Mouse (Mus musculus) hindbrain, embryonic 14.5 days (tissue): ENCODE measurements around the gene Ccdc39. TPM values are rescaled to one million over a fixed set of nuclear protein-coding genes. Genes with fewer than 3 reads are reported as not detected.

Experiments used
- ATAC-seq: fragments of 200-750 bp; cut with Nextera tagmentation; 2 replicates; pipeline ENCODE4 v1.8.0; 2017; ENCODE audit warnings: moderate number of reproducible peaks, mild to moderate bottlenecking, moderate TSS enrichment, moderate library complexity; ENCODE audit not compliant: low FRiP score
- DNase-seq: peaks from one replicate; pipeline ENCODE4 v3.0.0-alpha.2; 2015; ENCODE audit warnings: low spot score
- H3K27ac ChIP-seq: fragments of 300-500 bp; sonication (generic); 2 replicates; pipeline ENCODE4 v1.5.1; 2014; ENCODE audit warnings: mild to moderate bottlenecking, moderate library complexity
- H3K27me3 ChIP-seq: fragments of 300-500 bp; sonication (generic); 2 replicates; pipeline ENCODE4 v1.6.1; 2014; ENCODE audit warnings: mild to moderate bottlenecking, low read length, mixed read lengths; ENCODE audit not compliant: control insufficient read depth, insufficient read depth
- H3K36me3 ChIP-seq: fragments of 300-500 bp; sonication (generic); replicated peaks from 2 replicates; pipeline ENCODE4 v1.6.1; 2014; ENCODE audit not compliant: control insufficient read depth, insufficient read depth
- H3K4me1 ChIP-seq: fragments of 300-500 bp; sonication (generic); replicated peaks from 2 replicates; pipeline ENCODE4 v1.6.1; 2014; ENCODE audit warnings: antibody characterized with exemption, low read length, mixed read lengths; ENCODE audit not compliant: control insufficient read depth, insufficient read depth
- H3K4me2 ChIP-seq: fragments of 300-500 bp; sonication (generic); replicated peaks from 2 replicates; pipeline ENCODE4 v1.6.1; 2014; ENCODE audit warnings: mild to moderate bottlenecking, moderate library complexity
- H3K4me3 ChIP-seq: fragments of 300-500 bp; sonication (generic); replicated peaks from 2 replicates; pipeline ENCODE4 v1.5.1; 2014; ENCODE audit warnings: mild to moderate bottlenecking, low read length
- H3K9ac ChIP-seq: fragments of 300-500 bp; sonication (generic); 2 replicates; pipeline ENCODE4 v1.6.1; 2014
- H3K9me3 ChIP-seq: fragments of 300-500 bp; sonication (generic); 2 replicates; pipeline ENCODE4 v1.6.1; 2016; ENCODE audit warnings: low read length; ENCODE audit not compliant: control insufficient read depth
- WGBS: fragments of 180-500 bp; shearing (Covaris S2); extraction: QIAGEN DNeasy Blood & Tissue Kit; methylation state at CpG from one replicate; pipeline ENCODE4 v1.1.7; 2014; 5-methylcytosine and 5-hydroxymethylcytosine counted together
- polyA plus RNA-seq: library from polyadenylated mRNA; unstranded; fragments of >200 nt; fragmentation: Nextera tagmentation; extraction: Ambion mirVana; gene quantifications from 2 replicates; pipeline ENCODE4 v1.2.1, GENCODE M21; 2014

Ccdc39 gene
- polyA plus RNA-seq, 1 experiment from 2014 or later = 16.4 TPM

- WGBS = 75% methylated on average over 1 of the region's 1 CpGs
- Histone ChIP-seq H3K4me2 (no peak overlapping the region), H3K27ac (no peak overlapping the region), H3K4me1 (no peaks in the 10 kb centered on the region), H3K9me3 (no peaks in the 10 kb centered on the region), H3K27me3 (no peaks in the 10 kb centered on the region), H3K36me3 (peaks cover 62% of the 10 kb centered on the region), H3K9ac (no peak overlapping the region), H3K4me3 (no peak overlapping the region)
- no peak for ATAC-seq
- DNase-seq = no peak
Measured at GRCm38 (mm10) chr3:33807151-33807550, 37.0 kb downstream of the Ccdc39 start.

GRCm38 (mm10) chr3:33800513-33800820 is 43.6 kb downstream of the Ccdc39 start:
- no peak for ATAC-seq
- H3K4me1 ChIP-seq = peaks cover 4% of the 10 kb centered on the region; the same call in 1 of the 2 replicates
- no peaks in the 10 kb centered on the region for H3K9me3 ChIP-seq
- peak overlapping the region; percentile 100 for H3K4me3 ChIP-seq
- H3K27ac ChIP-seq = peak overlapping the region; percentile 99
- H3K36me3 ChIP-seq = peaks cover 17% of the 10 kb centered on the region
- DNase-seq = peak; percentile 45
- WGBS = under 1% methylated on average over 16 of the region's 16 CpGs
- H3K27me3 ChIP-seq = no peaks in the 10 kb centered on the region
- peak overlapping the region; percentile 58 for H3K4me2 ChIP-seq
- H3K9ac ChIP-seq = peak overlapping the region; percentile 96

GRCm38 (mm10) chr3:33799617-33800512 is 44.2 kb downstream of the Ccdc39 start, which contains the start of gene Ttc14:
TSS of gene Ttc14 (plus strand) at chr3:33799832.
- H3K9ac ChIP-seq = peak within 1 kb of the TSS; percentile 96
- H3K27me3 ChIP-seq = no peaks in the 10 kb centered on the region
- peak within 1 kb of the TSS; percentile 100 for H3K4me3 ChIP-seq
- H3K27ac ChIP-seq = peak within 1 kb of the TSS; percentile 99
- peak; percentile 99 for ATAC-seq
- WGBS = under 1% methylated on average over 88 of the region's 90 CpGs
- H3K4me2 ChIP-seq = peak within 1 kb of the TSS; percentile 58
- no peaks in the 10 kb centered on the region for H3K9me3 ChIP-seq
- H3K4me1 ChIP-seq = peaks cover 4% of the 10 kb centered on the region; the same call in 1 of the 2 replicates
- H3K36me3 ChIP-seq = peaks cover 13% of the 10 kb centered on the region
- DNase-seq = peak; percentile 98

- Histone ChIP-seq H3K27me3 (no peaks in the 10 kb centered on the region), H3K4me1 (no peaks in the 10 kb centered on the region), H3K4me2 (no peak overlapping the region), H3K27ac (no peak overlapping the region), H3K4me3 (no peak overlapping the region), H3K9ac (no peak overlapping the region), H3K9me3 (no peaks in the 10 kb centered on the region), H3K36me3 (no peaks in the 10 kb centered on the region)
- DNase-seq = peak; percentile 77
- ATAC-seq = peak; percentile 64; the same call in 1 of the 2 replicates
Measured at GRCm38 (mm10) chr3:33790975-33791374, 53.1 kb downstream of the Ccdc39 start.

Other genes with a start within 250 kb of the Ccdc39 start
- gene Ttc14, start 44.5 kb downstream of the Ccdc39 start, polyA plus RNA-seq = 73.6 and 76.4 TPM in 2 replicates
- gene Fxr1, start 175.6 kb upstream of the Ccdc39 start, polyA plus RNA-seq = 37.4 and 40.5 TPM in 2 replicates
- 126 and 156 TPM in 2 replicates for gene Dnajc19, start 237.0 kb upstream of the Ccdc39 start, polyA plus RNA-seq